Mouse (Mus musculus) cerebellum, adult (tissue): ENCODE data around the gene Gm11756.
"Not testable (repeated sequence)": the region's sequence is repeated elsewhere in the genome, so short reads cannot be mapped to it uniquely, and the experiment has no call there.

Experiments
- ATAC-seq: cut with Nextera tagmentation; 2 replicates; pipeline ENCODE4 v1.9.2; 2017; ENCODE audit warnings: mild to moderate bottlenecking, moderate library complexity, mixed read lengths; ENCODE audit not compliant: insufficient number of reproducible peaks, low FRiP score, low TSS enrichment

The Gm11756 gene

DNA sequence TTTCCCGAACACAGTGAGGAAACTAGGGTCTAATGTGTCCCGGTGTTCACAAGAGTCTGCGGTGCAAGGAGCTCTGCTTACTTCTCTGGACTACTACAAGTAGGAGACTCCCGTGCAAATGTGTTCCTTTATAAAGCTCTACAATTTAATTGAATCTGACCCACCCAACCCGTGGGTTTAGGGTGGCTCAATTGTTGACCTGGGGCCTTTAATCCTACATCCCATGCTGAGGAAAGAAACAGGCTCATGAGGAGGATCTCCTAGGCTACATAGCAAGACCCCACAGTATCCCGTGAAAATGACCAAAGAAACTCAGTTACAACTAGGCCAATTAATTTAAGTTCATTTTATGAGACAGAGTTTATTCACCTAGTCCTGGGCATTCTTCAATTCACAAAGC is at the start of gene Gm11756:
Gene Gm11756, minus strand, starts transcription at position 101 of the 400 bp plus-strand sequence.
- not testable (repeated sequence) for ATAC-seq

DNA sequence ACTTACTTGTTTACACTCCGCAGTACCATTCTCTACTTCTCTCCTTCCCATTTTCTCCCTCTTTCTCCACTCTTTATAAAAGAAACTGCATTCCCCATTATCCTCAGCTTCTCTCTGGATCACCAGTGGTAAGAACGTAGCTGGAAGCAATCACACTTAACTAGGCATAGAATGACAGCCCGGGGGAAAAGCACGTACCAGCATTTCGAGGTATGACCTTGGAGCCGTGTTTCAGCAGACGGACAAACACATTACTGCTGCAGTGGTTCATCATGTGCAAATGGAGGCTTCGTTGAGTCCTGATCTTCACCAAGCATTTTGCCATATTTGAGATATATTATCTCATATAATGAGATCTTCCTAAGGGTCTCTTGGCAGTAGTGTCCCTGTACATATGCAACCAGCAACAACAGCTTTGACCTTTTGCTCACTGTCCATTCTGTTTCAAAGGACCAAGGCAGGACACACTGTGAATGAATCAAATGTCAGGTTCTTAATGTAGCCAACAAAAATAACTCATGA is 29.9 kb upstream of the Gm11756 start, which contains the start of gene 2310002L09Rik:
Gene 2310002L09Rik, minus strand, starts transcription at position 472 of the 522 bp plus-strand sequence.
- no peak for ATAC-seq

DNA sequence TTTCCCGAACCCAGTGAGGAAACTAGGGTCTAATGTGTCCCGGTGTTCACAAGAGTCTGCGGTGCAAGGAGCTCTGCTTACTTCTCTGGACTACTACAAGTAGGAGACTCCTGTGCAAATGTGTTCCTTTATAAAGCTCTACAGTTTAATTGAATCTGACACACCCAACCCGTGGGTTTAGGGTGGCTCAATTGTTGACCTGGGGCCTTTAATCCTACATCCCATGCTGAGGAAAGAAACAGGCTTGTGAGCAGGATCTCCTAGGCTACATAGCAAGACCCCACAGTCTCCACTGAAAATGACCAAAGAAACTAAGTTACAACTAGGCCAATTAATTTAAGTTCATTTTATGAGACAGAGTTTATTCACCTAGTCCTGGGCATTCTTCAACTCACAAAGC is 14.7 kb downstream of the Gm11756 start, which contains the start of gene Gm13871:
Gene Gm13871, minus strand, starts transcription at position 101 of the 400 bp plus-strand sequence.
- ATAC-seq = not testable (repeated sequence)

DNA sequence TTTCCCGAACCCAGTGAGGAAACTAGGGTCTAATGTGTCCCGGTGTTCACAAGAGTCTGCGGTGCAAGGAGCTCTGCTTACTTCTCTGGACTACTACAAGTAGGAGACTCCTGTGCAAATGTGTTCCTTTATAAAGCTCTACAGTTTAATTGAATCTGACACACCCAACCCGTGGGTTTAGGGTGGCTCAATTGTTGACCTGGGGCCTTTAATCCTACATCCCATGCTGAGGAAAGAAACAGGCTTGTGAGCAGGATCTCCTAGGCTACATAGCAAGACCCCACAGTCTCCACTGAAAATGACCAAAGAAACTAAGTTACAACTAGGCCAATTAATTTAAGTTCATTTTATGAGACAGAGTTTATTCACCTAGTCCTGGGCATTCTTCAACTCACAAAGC is 29.5 kb downstream of the Gm11756 start, which contains the start of gene Gm11757:
Gene Gm11757, minus strand, starts transcription at position 101 of the 400 bp plus-strand sequence.
- not testable (repeated sequence) for ATAC-seq

DNA sequence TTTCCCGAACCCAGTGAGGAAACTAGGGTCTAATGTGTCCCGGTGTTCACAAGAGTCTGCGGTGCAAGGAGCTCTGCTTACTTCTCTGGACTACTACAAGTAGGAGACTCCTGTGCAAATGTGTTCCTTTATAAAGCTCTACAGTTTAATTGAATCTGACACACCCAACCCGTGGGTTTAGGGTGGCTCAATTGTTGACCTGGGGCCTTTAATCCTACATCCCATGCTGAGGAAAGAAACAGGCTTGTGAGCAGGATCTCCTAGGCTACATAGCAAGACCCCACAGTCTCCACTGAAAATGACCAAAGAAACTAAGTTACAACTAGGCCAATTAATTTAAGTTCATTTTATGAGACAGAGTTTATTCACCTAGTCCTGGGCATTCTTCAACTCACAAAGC is 44.4 kb downstream of the Gm11756 start, which contains the start of gene Gm11758:
Gene Gm11758, minus strand, starts transcription at position 101 of the 400 bp plus-strand sequence.
- ATAC-seq = not testable (repeated sequence)
